Mouse (Mus musculus): ENCODE data around the gene Serp2. TPM values are rescaled to one million over a fixed set of nuclear protein-coding genes. Genes with fewer than 3 reads are reported as not detected.

The Serp2 gene
- polyA plus RNA-seq, 1 experiment from 2014 or later = 23.3 TPM

- WGBS = 89% methylated on average over 1 of the region's 1 CpGs
These were observed 73.0 kb downstream of the Serp2 start for GRCm38 (mm10) chr14:76483701-76484100.

More at GRCm38 (mm10) chr14:76483701-76484100, 73.0 kb downstream of the Serp2 start:
- Histone ChIP-seq H3K4me2 (replicated peaks) (no peak overlapping the region), H3K9me3 (no peaks in the 10 kb centered on the region), H3K27me3 (no peaks in the 10 kb centered on the region), H3K9ac (no peak overlapping the region), H3K4me1 (peaks cover 13% of the 10 kb centered on the region), H3K27ac (no peak overlapping the region), H3K36me3 (no peaks in the 10 kb centered on the region), H3K4me3 (no peak overlapping the region)
- ATAC-seq (ENCODE audit: insufficient number of reproducible peaks, insufficient read depth, low FRiP score, low TSS enrichment) = no peak

Other genes starting within 250 kb of the Serp2 start
- gene Tsc22d1, start 141.9 kb downstream of the Serp2 start, polyA plus RNA-seq (2016; fragmentation: Nextera tagmentation; extraction: Ambion mirVana) = 597 and 789 TPM in 2 replicates

All from embryonic facial prominence, embryonic 12.5 days (tissue).